Mouse (Mus musculus) erythroid progenitor cell, adult 5-6 weeks (primary cell): ENCODE data around the gene Aldh18a1. TPM values are rescaled to one million over a fixed set of nuclear protein-coding genes. Genes with fewer than 3 reads are reported as not detected.

ENCODE experiments used
- ATAC-seq: replicated peaks from 2 replicates; pipeline ENCODE4 v1.8.0; 2016; ENCODE audit warnings: moderate number of reproducible peaks, mild to moderate bottlenecking, moderate TSS enrichment, inconsistent platforms; ENCODE audit not compliant: poor library complexity, low FRiP score, severe bottlenecking
- total RNA-seq, 2 experiments: library from RNA; stranded (forward) in 1 of 2; stranded (reverse) in 1 of 2; fragments of 150-400 nt in 1 of 2; fragments of 186-747, 209-891 nt in 1 of 2; gene quantifications; 2 replicates each; pipeline versions ENCODE4 v1.2.3 to v1.2.4; 2015 to 2017; ENCODE audit warnings: low replicate concordance in 2 of 2

Gene Aldh18a1
- total RNA-seq, 2 experiments from 2014 or later: 6.5 to 10.9 TPM

- peak; percentile 24 for ATAC-seq
These were observed 571 bp downstream of the Aldh18a1 start for GRCm38 (mm10) chr19:40587491-40588292.

- ATAC-seq: no peak
These were observed 1.4 kb downstream of the Aldh18a1 start for GRCm38 (mm10) chr19:40586908-40587307.

- ATAC-seq: no peak
These were observed 6.6 kb downstream of the Aldh18a1 start for GRCm38 (mm10) chr19:40581662-40582061.

GRCm38 (mm10) chr19:40580902-40581301 lies 7.4 kb downstream of the Aldh18a1 start:
- no peak for ATAC-seq

- no peak for ATAC-seq
These were observed 12.8 kb downstream of the Aldh18a1 start for GRCm38 (mm10) chr19:40575438-40575837.

GRCm38 (mm10) chr19:40570726-40571125 lies 17.5 kb downstream of the Aldh18a1 start:
- ATAC-seq: no peak

GRCm38 (mm10) chr19:40567616-40568015 lies 20.6 kb downstream of the Aldh18a1 start:
- ATAC-seq: no peak

- ATAC-seq: no peak
These were observed 24.2 kb downstream of the Aldh18a1 start for GRCm38 (mm10) chr19:40563880-40564645.

- ATAC-seq: peak; percentile 79
These were observed 26.7 kb downstream of the Aldh18a1 start for GRCm38 (mm10) chr19:40561521-40561920.

- ATAC-seq: no peak
These were observed 32.2 kb downstream of the Aldh18a1 start for GRCm38 (mm10) chr19:40556029-40556428.

GRCm38 (mm10) chr19:40555136-40555535 lies 33.1 kb downstream of the Aldh18a1 start:
- ATAC-seq: no peak

- no peak for ATAC-seq
These were observed 33.9 kb downstream of the Aldh18a1 start for GRCm38 (mm10) chr19:40554343-40554742.

GRCm38 (mm10) chr19:40553849-40554248 lies 34.4 kb downstream of the Aldh18a1 start:
- no peak for ATAC-seq

GRCm38 (mm10) chr19:40553014-40553789 lies 35.1 kb downstream of the Aldh18a1 start:
- ATAC-seq: peak; percentile 89

GRCm38 (mm10) chr19:40549516-40550135 lies 38.6 kb downstream of the Aldh18a1 start:
- ATAC-seq: no peak

- no peak for ATAC-seq
These were observed 39.3 kb downstream of the Aldh18a1 start for GRCm38 (mm10) chr19:40548796-40549515.

- no peak for ATAC-seq
These were observed 39.9 kb downstream of the Aldh18a1 start for GRCm38 (mm10) chr19:40548386-40548785.

GRCm38 (mm10) chr19:40544856-40545255 lies 43.4 kb downstream of the Aldh18a1 start:
- ATAC-seq: peak; percentile 72; the same call in 1 of the 2 replicates

GRCm38 (mm10) chr19:40542776-40543175 lies 45.5 kb downstream of the Aldh18a1 start:
- no peak for ATAC-seq
